Mouse (Mus musculus): ENCODE measurements around the gene Letm1.

Letm1 gene

GRCm38 (mm10) chr5:33706350-33706629, 76.3 kb downstream of the Letm1 start:
- DNase-seq (ENCODE audit: low read depth, low spot score) = no peak

- no peak for DNase-seq (ENCODE audit: low read depth, low spot score)
Measured at GRCm38 (mm10) chr5:33705612-33706349, 76.8 kb downstream of the Letm1 start.

- DNase-seq (ENCODE audit: low read depth, low spot score) = no peak
Measured at GRCm38 (mm10) chr5:33704945-33705611, 77.5 kb downstream of the Letm1 start.

- DNase-seq (ENCODE audit: low read depth, low spot score) = no peak
Measured at GRCm38 (mm10) chr5:33703999-33704398, 78.6 kb downstream of the Letm1 start.

- DNase-seq (ENCODE audit: low read depth, low spot score) = no peak
Measured at GRCm38 (mm10) chr5:33701832-33702231, 80.8 kb downstream of the Letm1 start.

- DNase-seq (ENCODE audit: low read depth, low spot score) = no peak
Measured at GRCm38 (mm10) chr5:33700010-33700409, 82.6 kb downstream of the Letm1 start.

GRCm38 (mm10) chr5:33698669-33699068, 83.9 kb downstream of the Letm1 start:
- no peak for DNase-seq (ENCODE audit: low read depth, low spot score)

- no peak for DNase-seq (ENCODE audit: low read depth, low spot score)
Measured at GRCm38 (mm10) chr5:33697947-33698512, 84.6 kb downstream of the Letm1 start.

- DNase-seq (ENCODE audit: low read depth, low spot score) = no peak
Measured at GRCm38 (mm10) chr5:33697534-33697933, 85.1 kb downstream of the Letm1 start.

GRCm38 (mm10) chr5:33696430-33696829, 86.2 kb downstream of the Letm1 start:
- DNase-seq (ENCODE audit: low read depth, low spot score) = no peak

- no peak for DNase-seq (ENCODE audit: low read depth, low spot score)
Measured at GRCm38 (mm10) chr5:33695718-33696121, 86.9 kb downstream of the Letm1 start.

GRCm38 (mm10) chr5:33694848-33695717, 87.5 kb downstream of the Letm1 start:
- peak; percentile 86 for DNase-seq (ENCODE audit: low read depth, low spot score)

- DNase-seq (ENCODE audit: low read depth, low spot score) = no peak
Measured at GRCm38 (mm10) chr5:33694461-33694847, 88.2 kb downstream of the Letm1 start.

GRCm38 (mm10) chr5:33692393-33692792, 90.2 kb downstream of the Letm1 start:
- no peak for DNase-seq (ENCODE audit: low read depth, low spot score)

- no peak for DNase-seq (ENCODE audit: low read depth, low spot score)
Measured at GRCm38 (mm10) chr5:33689852-33690645, 92.6 kb downstream of the Letm1 start.

Measured in retina, postnatal 7 days (tissue).